In genomic region chr11:89147990-89148389, GRCm38 (mm10) we compare ENCODE assay signal across 16 mouse cellular contexts.
"Had no signal": no experiment of that assay in that cellular context is flagged by ENCODE, and none has a peak within 500 bp of the region (broad histone marks: within the 10 kb centered on the region; RNA-seq: fewer than 3 reads in every experiment).

No protein-coding gene starts in this region.

- DNase-seq: retina, postnatal 1 day; right cerebral cortex, adult 18-20 months; right cerebral cortex, postnatal 14 days; right cerebral cortex, postnatal 25 days; right cerebral cortex, postnatal 4 days; spleen, adult 18-20 months; thymus, adult 18-20 months; thymus, adult 2 months; thymus, postnatal 14 days; thymus, postnatal 25 days; thymus, postnatal 4 days had no signal

- H3K36me3 ChIP-seq: neural tube, embryonic 12.5 days; neural tube, embryonic 13.5 days; neural tube, embryonic 15.5 days; stomach, embryonic 15.5 days had no signal

- H3K4me3 ChIP-seq: neural tube, embryonic 12.5 days; neural tube, embryonic 13.5 days; neural tube, embryonic 15.5 days; stomach, embryonic 15.5 days had no signal

- H3K9ac ChIP-seq: neural tube, embryonic 12.5 days; neural tube, embryonic 13.5 days; neural tube, embryonic 15.5 days; stomach, embryonic 15.5 days had no signal

- H3K27me3 ChIP-seq: neural tube, embryonic 12.5 days; neural tube, embryonic 15.5 days; stomach, embryonic 15.5 days had no signal

- H3K4me1 ChIP-seq: stomach, embryonic 15.5 days had no signal

- H3K9me3 ChIP-seq: neural tube, embryonic 12.5 days; neural tube, embryonic 13.5 days; neural tube, embryonic 15.5 days; stomach, embryonic 15.5 days had no signal

- H3K27ac ChIP-seq: neural tube, embryonic 12.5 days; neural tube, embryonic 13.5 days; neural tube, embryonic 15.5 days; stomach, embryonic 15.5 days; stomach, postnatal 0 days had no signal

- H3K4me2 ChIP-seq: neural tube, embryonic 12.5 days; neural tube, embryonic 13.5 days; neural tube, embryonic 15.5 days; stomach, embryonic 15.5 days had no signal
